Mouse (Mus musculus): ENCODE data around the gene Mrpl53. TPM values are rescaled to one million over a fixed set of nuclear protein-coding genes. Genes with fewer than 3 reads are reported as not detected.
A peak's percentile ranks its signal among the peaks of the same experiment; 100 is the strongest.

The Mrpl53 gene
- polyA plus RNA-seq, 1 experiment from 2014 or later, result 113 TPM

DNA sequence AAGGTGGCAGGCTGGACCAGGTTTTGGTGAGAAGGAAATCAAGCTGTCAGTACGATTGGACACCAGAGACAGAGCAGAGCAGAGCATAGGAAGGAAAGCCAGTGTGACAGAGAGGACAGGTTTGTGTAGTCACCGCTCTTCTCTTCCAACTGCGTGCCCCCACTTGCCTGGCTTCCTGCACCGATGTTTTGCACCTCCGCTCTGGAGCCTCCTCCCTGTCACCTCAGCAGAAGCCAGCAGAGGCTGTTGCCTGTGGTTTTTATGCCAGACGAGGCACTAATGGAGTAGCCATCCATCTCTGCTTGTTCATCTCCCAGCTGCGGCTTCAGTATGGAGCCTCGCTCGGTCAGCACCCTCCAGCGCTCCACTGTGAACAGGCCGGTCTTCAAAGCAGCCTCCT lies 34.0 kb downstream of the Mrpl53 start:
- Histone ChIP-seq H3K9ac (ENCODE audit: low read depth, low read length) (no peak overlapping the region), H3K27me3 (replicated peaks; ENCODE audit: control insufficient read depth, insufficient read depth, low read length) (no peaks in the 10 kb centered on the region), H3K4me3 (ENCODE audit: low read depth, low read length) (no peak overlapping the region), H3K4me1 (replicated peaks; ENCODE audit: control insufficient read depth, insufficient read depth, low read length) (peaks cover 6% of the 10 kb centered on the region; the same call in 1 of the 2 replicates), H3K27ac (ENCODE audit: low read depth, low read length) (no peak overlapping the region), H3K36me3 (ENCODE audit: control insufficient read depth, insufficient read depth) (peaks cover 15% of the 10 kb centered on the region; the same call in 1 of the 2 replicates), H3K9me3 (ENCODE audit: control insufficient read depth) (no peaks in the 10 kb centered on the region), H3K4me2 (replicated peaks; ENCODE audit: low read depth) (no peak overlapping the region)
- TF ChIP-seq CTCF (IDR thresholded peaks at IDR 0.05; ENCODE audit: low read depth), result no peak
- no peak for ATAC-seq
- WGBS, result 68% methylated on average over 11 of the region's 11 CpGs

DNA sequence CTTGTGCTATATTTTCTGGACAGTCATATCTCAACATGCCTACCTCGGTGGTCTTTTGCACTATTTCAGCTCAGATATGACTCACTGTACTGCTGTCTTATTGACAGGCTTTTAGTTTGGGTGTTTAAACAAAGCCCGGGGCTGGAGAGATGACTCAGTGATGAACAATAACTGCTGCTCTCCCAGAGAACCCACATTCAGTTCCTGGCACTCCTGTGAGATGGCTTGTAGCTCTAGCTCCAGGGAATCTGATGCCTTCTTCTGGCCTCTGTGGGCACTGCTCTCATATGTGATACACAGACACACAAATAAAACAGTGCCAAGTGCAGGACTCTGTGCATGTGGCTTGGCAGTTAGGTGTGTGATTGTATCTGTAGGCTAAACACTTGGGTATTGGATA lies 36.4 kb downstream of the Mrpl53 start:
- no peak for ATAC-seq
- WGBS, result 48% methylated on average over 2 of the region's 2 CpGs

DNA sequence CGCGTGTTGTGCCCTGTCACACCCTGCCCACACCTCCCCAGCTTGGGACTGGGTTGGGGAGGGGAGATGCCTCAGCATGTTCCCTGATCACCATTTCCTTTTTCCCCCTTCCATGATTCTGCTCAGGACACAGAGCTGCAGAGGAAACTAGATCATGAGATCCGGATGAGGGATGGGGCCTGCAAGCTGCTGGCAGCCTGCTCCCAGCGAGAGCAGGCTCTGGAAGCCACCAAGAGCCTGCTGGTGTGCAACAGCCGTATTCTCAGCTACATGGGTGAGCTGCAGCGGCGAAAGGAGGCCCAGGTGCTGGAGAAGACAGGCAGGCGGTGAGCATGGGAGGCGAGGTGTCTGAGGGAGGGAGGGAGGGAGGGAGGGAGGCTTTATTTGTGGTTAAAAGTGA lies 37.0 kb downstream of the Mrpl53 start:
- Histone ChIP-seq H3K27ac (ENCODE audit: low read depth, low read length) (no peak overlapping the region), H3K4me3 (ENCODE audit: low read depth, low read length) (no peak overlapping the region), H3K27me3 (replicated peaks; ENCODE audit: control insufficient read depth, insufficient read depth, low read length) (no peaks in the 10 kb centered on the region), H3K4me1 (replicated peaks; ENCODE audit: control insufficient read depth, insufficient read depth, low read length) (peaks cover 6% of the 10 kb centered on the region; the same call in 1 of the 2 replicates), H3K4me2 (replicated peaks; ENCODE audit: low read depth) (no peak overlapping the region), H3K9ac (ENCODE audit: low read depth, low read length) (no peak overlapping the region), H3K36me3 (ENCODE audit: control insufficient read depth, insufficient read depth) (peaks cover 42% of the 10 kb centered on the region), H3K9me3 (ENCODE audit: control insufficient read depth) (no peaks in the 10 kb centered on the region)
- 79% methylated on average over 9 of the region's 9 CpGs for WGBS
- no peak for ATAC-seq
- no peak for TF ChIP-seq CTCF (IDR thresholded peaks at IDR 0.05; ENCODE audit: low read depth)

More for the DNA sequence above, 36.4 kb downstream of the Mrpl53 start:
- Histone ChIP-seq H3K4me1 (replicated peaks; ENCODE audit: control insufficient read depth, insufficient read depth, low read length) (peaks cover 6% of the 10 kb centered on the region; the same call in 1 of the 2 replicates), H3K9me3 (ENCODE audit: control insufficient read depth) (no peaks in the 10 kb centered on the region), H3K27me3 (replicated peaks; ENCODE audit: control insufficient read depth, insufficient read depth, low read length) (no peaks in the 10 kb centered on the region), H3K9ac (ENCODE audit: low read depth, low read length) (no peak overlapping the region), H3K36me3 (ENCODE audit: control insufficient read depth, insufficient read depth) (peaks cover 36% of the 10 kb centered on the region), H3K4me3 (ENCODE audit: low read depth, low read length) (no peak overlapping the region), H3K27ac (ENCODE audit: low read depth, low read length) (no peak overlapping the region), H3K4me2 (replicated peaks; ENCODE audit: low read depth) (no peak overlapping the region)
- no peak for TF ChIP-seq CTCF (IDR thresholded peaks at IDR 0.05; ENCODE audit: low read depth)

GRCm38 (mm10) chr6:83147280-83147679 lies 38.4 kb downstream of the Mrpl53 start:
- H3K27ac ChIP-seq (ENCODE audit: low read depth, low read length), result no peak overlapping the region
- no peak overlapping the region for H3K4me2 ChIP-seq (replicated peaks; ENCODE audit: low read depth)
- H3K4me3 ChIP-seq (ENCODE audit: low read depth, low read length), result no peak overlapping the region
- ATAC-seq, result no peak
- WGBS, result 55% methylated on average over 7 of the region's 7 CpGs
- TF ChIP-seq CTCF (IDR thresholded peaks at IDR 0.05; ENCODE audit: low read depth), result no peak
- no peaks in the 10 kb centered on the region for H3K9me3 ChIP-seq (ENCODE audit: control insufficient read depth)
- H3K36me3 ChIP-seq (ENCODE audit: control insufficient read depth, insufficient read depth), result peaks cover 57% of the 10 kb centered on the region
- no peak overlapping the region for H3K9ac ChIP-seq (ENCODE audit: low read depth, low read length)
- H3K4me1 ChIP-seq (replicated peaks; ENCODE audit: control insufficient read depth, insufficient read depth, low read length), result peaks cover 2% of the 10 kb centered on the region; the same call in 1 of the 2 replicates
- no peaks in the 10 kb centered on the region for H3K27me3 ChIP-seq (replicated peaks; ENCODE audit: control insufficient read depth, insufficient read depth, low read length)

DNA sequence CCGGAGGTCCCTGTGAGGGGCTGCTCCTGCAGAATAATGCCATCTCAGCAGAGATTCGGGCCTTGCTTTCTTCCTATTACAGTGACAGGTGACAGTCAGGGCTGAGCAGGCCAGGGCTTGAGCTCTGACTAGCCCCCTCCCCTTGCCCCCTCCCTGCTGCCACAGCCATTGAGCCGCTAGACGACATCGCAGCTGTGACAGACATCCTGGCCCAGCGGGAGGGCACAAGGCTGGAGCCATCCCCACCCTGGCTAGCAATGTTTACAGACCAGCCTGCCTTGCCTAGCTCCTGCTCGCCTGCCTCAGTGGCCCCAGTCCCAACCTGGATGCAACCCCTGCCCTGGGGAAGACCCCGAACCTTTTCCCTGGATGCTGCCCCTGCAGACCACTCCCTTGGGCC lies 42.9 kb downstream of the Mrpl53 start:
- WGBS, result 60% methylated on average over 8 of the region's 8 CpGs
- Histone ChIP-seq H3K27ac (ENCODE audit: low read depth, low read length) (no peak overlapping the region), H3K4me1 (replicated peaks; ENCODE audit: control insufficient read depth, insufficient read depth, low read length) (peaks cover 6% of the 10 kb centered on the region), H3K4me2 (replicated peaks; ENCODE audit: low read depth) (no peak overlapping the region), H3K9ac (ENCODE audit: low read depth, low read length) (no peak overlapping the region), H3K36me3 (ENCODE audit: control insufficient read depth, insufficient read depth) (peaks cover 56% of the 10 kb centered on the region), H3K4me3 (ENCODE audit: low read depth, low read length) (no peak overlapping the region), H3K9me3 (ENCODE audit: control insufficient read depth) (no peaks in the 10 kb centered on the region), H3K27me3 (replicated peaks; ENCODE audit: control insufficient read depth, insufficient read depth, low read length) (no peaks in the 10 kb centered on the region)
- no peak for ATAC-seq
- no peak for TF ChIP-seq CTCF (IDR thresholded peaks at IDR 0.05; ENCODE audit: low read depth)

- Histone ChIP-seq H3K9ac (ENCODE audit: low read depth, low read length) (no peak overlapping the region), H3K4me1 (replicated peaks; ENCODE audit: control insufficient read depth, insufficient read depth, low read length) (peaks cover 6% of the 10 kb centered on the region), H3K27ac (ENCODE audit: low read depth, low read length) (no peak overlapping the region; the same call in 1 of the 2 replicates), H3K36me3 (ENCODE audit: control insufficient read depth, insufficient read depth) (peaks cover 44% of the 10 kb centered on the region), H3K9me3 (ENCODE audit: control insufficient read depth) (no peaks in the 10 kb centered on the region), H3K27me3 (replicated peaks; ENCODE audit: control insufficient read depth, insufficient read depth, low read length) (no peaks in the 10 kb centered on the region), H3K4me3 (ENCODE audit: low read depth, low read length) (no peak overlapping the region), H3K4me2 (replicated peaks; ENCODE audit: low read depth) (no peak overlapping the region)
- WGBS, result 80% methylated on average over 12 of the region's 12 CpGs
- ATAC-seq, result no peak
- no peak for TF ChIP-seq CTCF (IDR thresholded peaks at IDR 0.05; ENCODE audit: low read depth)
Measured at GRCm38 (mm10) chr6:83153038-83153437, 44.2 kb downstream of the Mrpl53 start.

GRCm38 (mm10) chr6:83153485-83153884 lies 44.6 kb downstream of the Mrpl53 start:
- H3K4me1 ChIP-seq (replicated peaks; ENCODE audit: control insufficient read depth, insufficient read depth, low read length), result peaks cover 6% of the 10 kb centered on the region
- no peak for TF ChIP-seq CTCF (IDR thresholded peaks at IDR 0.05; ENCODE audit: low read depth)
- no peak overlapping the region; the same call in 1 of the 2 replicates for H3K27ac ChIP-seq (ENCODE audit: low read depth, low read length)
- peaks cover 40% of the 10 kb centered on the region for H3K36me3 ChIP-seq (ENCODE audit: control insufficient read depth, insufficient read depth)
- H3K4me3 ChIP-seq (ENCODE audit: low read depth, low read length), result no peak overlapping the region
- 0 out of 2 replicates have a peak overlapping the region, but pooled peaks have one; percentile 1 for H3K9ac ChIP-seq (ENCODE audit: low read depth, low read length)
- H3K4me2 ChIP-seq (replicated peaks; ENCODE audit: low read depth), result no peak overlapping the region
- H3K9me3 ChIP-seq (ENCODE audit: control insufficient read depth), result no peaks in the 10 kb centered on the region
- ATAC-seq, result peak; percentile 49
- 64% methylated on average over 5 of the region's 5 CpGs for WGBS
- H3K27me3 ChIP-seq (replicated peaks; ENCODE audit: control insufficient read depth, insufficient read depth, low read length), result no peaks in the 10 kb centered on the region

Measured in intestine, postnatal 0 days (tissue).